Mouse (Mus musculus): ENCODE data around the gene Zdhhc9.
"Not testable (repeated sequence)": the region's sequence is repeated elsewhere in the genome, so short reads cannot be mapped to it uniquely, and the experiment has no call there.

Zdhhc9 gene

GRCm38 (mm10) chrX:48208519-48209185 lies at the start of gene Zdhhc9:
Gene Zdhhc9, minus strand, starts transcription at chrX:48208878.
- DNase-seq (ENCODE audit: low spot score), result peak; percentile 82

GRCm38 (mm10) chrX:48257011-48257410 lies 48.3 kb upstream of the Zdhhc9 start:
- DNase-seq (ENCODE audit: low spot score), result no peak

GRCm38 (mm10) chrX:48256468-48257007 lies 47.9 kb upstream of the Zdhhc9 start, which contains the start of gene Utp14a:
Gene Utp14a, plus strand, starts transcription at chrX:48256862.
- DNase-seq (ENCODE audit: low spot score), result peak; percentile 86

GRCm38 (mm10) chrX:48255830-48256428 lies 47.3 kb upstream of the Zdhhc9 start:
- no peak for DNase-seq (ENCODE audit: low spot score)

GRCm38 (mm10) chrX:48234417-48234816 lies 25.7 kb upstream of the Zdhhc9 start:
- DNase-seq (ENCODE audit: low spot score), result peak; percentile 27

- DNase-seq (ENCODE audit: low spot score), result no peak
These were observed 17.5 kb upstream of the Zdhhc9 start for GRCm38 (mm10) chrX:48226225-48226624.

- DNase-seq (ENCODE audit: low spot score), result no peak
These were observed 14.0 kb upstream of the Zdhhc9 start for GRCm38 (mm10) chrX:48222706-48223105.

GRCm38 (mm10) chrX:48219468-48219867 lies 10.8 kb upstream of the Zdhhc9 start:
- DNase-seq (ENCODE audit: low spot score), result no peak

- not testable (repeated sequence) for DNase-seq (ENCODE audit: low spot score)
These were observed 1.1 kb upstream of the Zdhhc9 start for GRCm38 (mm10) chrX:48209746-48210145.

- no peak for DNase-seq (ENCODE audit: low spot score)
These were observed 754 bp downstream of the Zdhhc9 start for GRCm38 (mm10) chrX:48207761-48208487.

GRCm38 (mm10) chrX:48204469-48204868 lies 4.2 kb downstream of the Zdhhc9 start:
- no peak for DNase-seq (ENCODE audit: low spot score)

GRCm38 (mm10) chrX:48203763-48204162 lies 4.9 kb downstream of the Zdhhc9 start:
- DNase-seq (ENCODE audit: low spot score), result no peak

GRCm38 (mm10) chrX:48202995-48203394 lies 5.7 kb downstream of the Zdhhc9 start:
- no peak for DNase-seq (ENCODE audit: low spot score)

- DNase-seq (ENCODE audit: low spot score), result no peak
These were observed 6.2 kb downstream of the Zdhhc9 start for GRCm38 (mm10) chrX:48202436-48202835.

- no peak for DNase-seq (ENCODE audit: low spot score)
These were observed 6.7 kb downstream of the Zdhhc9 start for GRCm38 (mm10) chrX:48201973-48202372.

GRCm38 (mm10) chrX:48200699-48201098 lies 8.0 kb downstream of the Zdhhc9 start:
- no peak for DNase-seq (ENCODE audit: low spot score)

- DNase-seq (ENCODE audit: low spot score), result no peak
These were observed 9.7 kb downstream of the Zdhhc9 start for GRCm38 (mm10) chrX:48199026-48199425.

GRCm38 (mm10) chrX:48197856-48198255 lies 10.8 kb downstream of the Zdhhc9 start:
- DNase-seq (ENCODE audit: low spot score), result no peak

GRCm38 (mm10) chrX:48193235-48194152 lies 15.2 kb downstream of the Zdhhc9 start:
- no peak for DNase-seq (ENCODE audit: low spot score)

GRCm38 (mm10) chrX:48191261-48191660 lies 17.4 kb downstream of the Zdhhc9 start:
- DNase-seq (ENCODE audit: low spot score), result no peak

GRCm38 (mm10) chrX:48184703-48185102 lies 24.0 kb downstream of the Zdhhc9 start:
- DNase-seq (ENCODE audit: low spot score), result no peak

GRCm38 (mm10) chrX:48181844-48182243 lies 26.8 kb downstream of the Zdhhc9 start:
- DNase-seq (ENCODE audit: low spot score), result no peak

Measured in c-Kit-positive CD71-positive TER-119-positive erythroid progenitor cells, embryonic 14.5 days (primary cell).